Mouse (Mus musculus): ENCODE measurements around the gene Sh2d3c. TPM values are rescaled to one million over a fixed set of nuclear protein-coding genes. Genes with fewer than 3 reads are reported as not detected.

The Sh2d3c gene
- polyA plus RNA-seq, 1 experiment from 2014 or later = 43.5 TPM

DNA sequence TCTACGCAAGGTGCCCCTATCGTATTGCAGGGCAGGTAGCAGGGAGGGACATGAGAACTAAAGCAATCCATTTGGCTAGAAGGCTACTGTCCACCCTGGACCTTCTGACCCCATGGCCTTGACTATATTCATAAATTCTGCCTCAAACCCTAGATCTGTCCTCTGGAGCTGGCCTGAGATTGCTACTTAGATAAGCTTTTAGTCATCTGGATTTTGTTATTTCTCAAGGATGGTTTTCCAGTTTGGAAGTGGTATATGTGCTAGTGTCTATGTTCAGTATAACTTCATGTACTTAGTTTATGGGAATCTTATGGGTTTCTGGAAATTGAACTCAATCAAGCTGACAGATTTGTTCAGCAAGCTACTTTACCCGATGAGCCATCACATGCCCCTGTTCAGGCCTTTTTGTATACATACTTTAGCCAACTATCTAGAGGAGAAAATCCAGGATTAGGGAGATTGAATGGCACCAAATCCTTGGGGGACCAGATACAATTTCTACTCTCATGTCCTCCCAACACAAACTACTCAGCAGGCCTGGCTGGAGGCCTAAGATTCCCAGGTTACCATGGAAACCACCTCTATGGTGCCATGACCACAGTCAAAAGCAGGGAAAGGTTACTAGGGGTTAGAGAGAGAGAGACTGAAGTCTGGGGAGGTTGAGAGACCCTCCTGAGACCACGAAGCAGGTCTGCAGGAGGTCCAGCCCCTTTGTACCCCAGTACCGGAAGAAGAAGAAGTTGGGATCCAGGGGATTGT is 48.7 kb downstream of the Sh2d3c start:
- Histone ChIP-seq H3K4me3 (replicated peaks; ENCODE audit: low read length) (no peak overlapping the region), H3K4me2 (replicated peaks) (no peak overlapping the region), H3K27me3 (ENCODE audit: control insufficient read depth, insufficient read depth, low read length) (no peaks in the 10 kb centered on the region), H3K27ac (no peak overlapping the region), H3K36me3 (replicated peaks; ENCODE audit: control insufficient read depth, insufficient read depth) (no peaks in the 10 kb centered on the region; the same call in 1 of the 2 replicates), H3K9ac (no peak overlapping the region), H3K4me1 (replicated peaks; ENCODE audit: control insufficient read depth, insufficient read depth, low read length) (peaks cover 14% of the 10 kb centered on the region), H3K9me3 (ENCODE audit: control insufficient read depth, low read length) (no peaks in the 10 kb centered on the region)
- DNase-seq (ENCODE audit: low spot score) = no peak
- no peak for ATAC-seq (ENCODE audit: low FRiP score)
- WGBS = 63% methylated on average over 5 of the region's 5 CpGs

DNA sequence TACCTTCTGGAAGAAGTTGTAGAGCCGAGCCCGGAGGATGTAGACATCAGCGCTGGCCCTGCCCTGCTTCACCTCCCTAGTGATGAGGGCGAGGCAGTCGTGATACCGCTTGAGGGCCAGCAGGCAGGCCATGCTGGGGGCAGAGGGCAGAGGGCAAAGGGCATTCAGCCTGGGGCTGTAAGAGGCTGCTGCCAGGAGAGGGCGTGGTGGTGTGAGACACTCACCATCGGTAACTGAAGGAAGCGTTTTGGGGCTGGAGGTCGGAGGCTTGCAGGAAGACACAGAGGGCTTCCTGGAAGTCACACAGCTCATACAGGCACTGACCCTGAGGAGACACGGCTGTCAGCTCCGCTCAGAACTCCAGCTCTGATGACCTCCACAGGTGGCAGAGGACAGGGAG is 51.0 kb downstream of the Sh2d3c start:
- H3K36me3 ChIP-seq (replicated peaks; ENCODE audit: control insufficient read depth, insufficient read depth) = no peaks in the 10 kb centered on the region
- no peaks in the 10 kb centered on the region for H3K9me3 ChIP-seq (ENCODE audit: control insufficient read depth, low read length)
- DNase-seq (ENCODE audit: low spot score) = no peak
- H3K9ac ChIP-seq = no peak overlapping the region
- H3K4me2 ChIP-seq (replicated peaks) = no peak overlapping the region
- H3K4me1 ChIP-seq (replicated peaks; ENCODE audit: control insufficient read depth, insufficient read depth, low read length) = peaks cover 23% of the 10 kb centered on the region
- H3K27me3 ChIP-seq (ENCODE audit: control insufficient read depth, insufficient read depth, low read length) = no peaks in the 10 kb centered on the region
- H3K27ac ChIP-seq = no peak overlapping the region
- 31% methylated on average over 12 of the region's 12 CpGs for WGBS
- H3K4me3 ChIP-seq (replicated peaks; ENCODE audit: low read length) = no peak overlapping the region
- no peak for ATAC-seq (ENCODE audit: low FRiP score)

DNA sequence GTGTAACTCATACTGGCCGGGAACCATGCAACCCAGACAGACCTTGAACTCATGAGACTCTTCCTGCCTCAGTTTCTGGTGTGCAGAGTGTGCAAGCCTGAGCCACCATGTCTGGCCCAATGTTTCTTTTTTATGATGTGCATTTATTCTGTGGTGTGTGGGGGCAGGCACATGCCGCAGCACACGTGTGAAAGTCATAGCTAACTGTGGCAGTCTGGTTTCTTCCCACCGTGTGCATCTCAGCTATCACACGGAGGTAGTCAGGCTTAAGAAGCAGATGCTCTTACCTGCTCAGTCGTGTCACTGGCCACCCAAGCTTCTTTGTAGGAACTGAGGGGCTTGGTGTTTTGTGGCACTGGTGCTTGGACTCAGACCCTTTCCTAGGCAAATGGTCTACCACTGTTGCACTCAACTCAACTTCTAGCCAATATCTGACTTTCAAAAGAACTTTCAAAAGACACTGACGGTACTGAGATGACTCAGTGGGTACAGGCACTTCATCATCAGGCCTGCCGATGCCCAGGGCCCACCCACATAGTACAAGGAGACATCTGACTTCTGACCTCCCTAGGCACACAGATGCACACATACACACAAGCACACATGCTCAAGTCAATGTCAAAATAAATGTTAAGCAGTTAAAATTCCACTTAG is 51.9 kb downstream of the Sh2d3c start:
- ATAC-seq (ENCODE audit: low FRiP score) (no peak), DNase-seq (ENCODE audit: low spot score) (no peak)
- H3K4me3 ChIP-seq (replicated peaks; ENCODE audit: low read length) = no peak overlapping the region
- H3K4me2 ChIP-seq (replicated peaks) = no peak overlapping the region
- H3K4me1 ChIP-seq (replicated peaks; ENCODE audit: control insufficient read depth, insufficient read depth, low read length) = peaks cover 16% of the 10 kb centered on the region
- H3K27me3 ChIP-seq (ENCODE audit: control insufficient read depth, insufficient read depth, low read length) = no peaks in the 10 kb centered on the region
- no peaks in the 10 kb centered on the region for H3K36me3 ChIP-seq (replicated peaks; ENCODE audit: control insufficient read depth, insufficient read depth)
- no peak overlapping the region for H3K9ac ChIP-seq
- no peak overlapping the region for H3K27ac ChIP-seq
- no peaks in the 10 kb centered on the region for H3K9me3 ChIP-seq (ENCODE audit: control insufficient read depth, low read length)
- WGBS = 87% methylated on average over 8 of the region's 8 CpGs

DNA sequence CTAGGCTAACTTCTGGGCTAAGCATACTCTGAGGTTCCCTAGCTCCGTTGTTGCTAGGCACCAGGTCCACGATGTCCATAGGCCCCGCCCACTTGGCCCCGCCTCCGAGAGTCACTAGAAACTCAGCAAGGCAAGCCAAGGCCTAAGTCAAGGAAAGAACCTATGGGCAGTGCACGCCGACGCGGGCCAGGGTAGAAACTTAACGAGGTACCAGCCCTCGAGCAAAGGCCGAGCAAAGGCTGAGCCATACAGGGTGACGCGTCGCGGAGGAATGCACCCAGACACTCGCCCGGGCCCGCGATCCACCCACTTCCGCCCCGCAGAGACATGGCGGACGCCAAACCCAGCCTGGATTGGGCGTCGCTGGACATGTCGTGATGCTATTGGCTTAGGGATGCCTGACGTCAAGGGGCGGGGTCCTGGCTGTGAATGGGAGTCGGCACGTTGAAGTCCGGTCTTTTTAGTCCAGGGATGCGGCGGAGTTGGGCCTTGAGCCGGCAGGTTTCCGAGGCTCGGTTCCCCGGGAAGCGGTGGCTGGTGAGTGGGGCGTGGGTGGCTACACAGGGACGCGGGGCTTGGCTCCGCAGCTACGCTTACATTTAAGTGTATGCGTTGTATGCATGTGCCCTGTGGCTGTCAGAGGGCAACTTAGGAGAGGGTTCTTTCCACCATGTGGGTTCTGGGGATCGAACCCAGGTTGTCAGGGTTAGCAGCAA is 54.7 kb downstream of the Sh2d3c start, which contains the start of the genes Ttc16 and Ptrh1:
Ttc16 (minus strand) TSS at position 275 of the 716 bp plus-strand sequence.
Ptrh1 (plus strand) TSS at position 428 of the 716 bp plus-strand sequence.
- Histone ChIP-seq H3K36me3 (replicated peaks; ENCODE audit: control insufficient read depth, insufficient read depth) (no peaks in the 10 kb centered on the region), H3K27me3 (ENCODE audit: control insufficient read depth, insufficient read depth, low read length) (no peaks in the 10 kb centered on the region), H3K4me1 (replicated peaks; ENCODE audit: control insufficient read depth, insufficient read depth, low read length) (peaks cover 12% of the 10 kb centered on the region), H3K9ac (peak within 1 kb of the TSS; percentile 49), H3K4me3 (replicated peaks; ENCODE audit: low read length) (peak within 1 kb of the TSS; percentile 45), H3K4me2 (replicated peaks) (peak within 1 kb of the TSS; percentile 62), H3K9me3 (ENCODE audit: control insufficient read depth, low read length) (no peaks in the 10 kb centered on the region), H3K27ac (peak within 1 kb of the TSS; percentile 22; the same call in 1 of the 2 replicates)
- under 1% methylated on average over 46 of the region's 46 CpGs for WGBS
- DNase-seq (ENCODE audit: low spot score) = peak; percentile 96
- ATAC-seq (ENCODE audit: low FRiP score) = peak; percentile 98

DNA sequence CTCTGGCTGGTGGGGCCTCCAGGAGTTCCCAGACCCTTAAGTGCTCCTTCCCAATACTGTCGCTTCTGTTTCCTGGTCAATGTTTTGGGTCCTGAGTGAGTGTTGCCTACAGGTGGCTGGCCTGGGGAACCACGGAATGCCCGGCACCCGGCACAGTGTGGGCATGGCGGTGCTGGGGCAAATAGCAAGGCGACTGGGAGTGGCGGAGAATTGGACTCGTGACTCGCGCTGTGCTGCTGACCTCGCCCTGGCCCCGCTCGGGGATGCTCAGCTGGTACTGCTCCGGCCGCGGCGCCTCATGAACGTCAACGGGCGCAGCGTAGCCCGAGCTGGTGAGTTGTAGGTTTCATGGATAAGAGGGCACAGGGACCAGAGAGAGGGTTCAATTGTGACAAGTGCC is 55.3 kb downstream of the Sh2d3c start:
- no peaks in the 10 kb centered on the region for H3K27me3 ChIP-seq (ENCODE audit: control insufficient read depth, insufficient read depth, low read length)
- no peaks in the 10 kb centered on the region for H3K36me3 ChIP-seq (replicated peaks; ENCODE audit: control insufficient read depth, insufficient read depth)
- H3K4me1 ChIP-seq (replicated peaks; ENCODE audit: control insufficient read depth, insufficient read depth, low read length) = peaks cover 12% of the 10 kb centered on the region
- H3K27ac ChIP-seq = no peak overlapping the region
- peak overlapping the region; percentile 45 for H3K4me3 ChIP-seq (replicated peaks; ENCODE audit: low read length)
- DNase-seq (ENCODE audit: low spot score) (no peak), ATAC-seq (ENCODE audit: low FRiP score) (no peak)
- no peaks in the 10 kb centered on the region for H3K9me3 ChIP-seq (ENCODE audit: control insufficient read depth, low read length)
- H3K4me2 ChIP-seq (replicated peaks) = peak overlapping the region; percentile 62
- peak overlapping the region; percentile 49 for H3K9ac ChIP-seq
- 22% methylated on average over 22 of the region's 22 CpGs for WGBS

DNA sequence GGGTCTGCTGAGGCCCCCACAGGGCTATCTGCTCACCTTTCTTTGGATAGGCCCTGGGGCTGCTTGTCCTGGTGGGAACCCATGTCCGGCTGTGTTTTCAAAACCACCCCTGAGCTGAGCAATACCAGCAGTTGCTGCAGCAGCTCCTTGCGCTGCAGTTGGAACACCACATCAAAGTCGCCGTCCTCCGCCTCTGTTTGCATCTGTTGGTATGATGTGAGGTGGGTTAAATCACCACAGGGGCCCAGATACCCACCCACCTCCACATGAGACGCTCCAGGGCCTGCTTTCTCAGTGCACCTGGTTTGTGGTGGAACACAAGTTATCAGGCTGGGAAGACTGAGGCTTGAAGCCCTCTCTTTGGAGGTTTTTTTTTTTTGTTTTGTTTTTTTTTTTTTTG is 57.2 kb downstream of the Sh2d3c start:
- Histone ChIP-seq H3K9ac (no peak overlapping the region), H3K4me2 (replicated peaks) (no peak overlapping the region), H3K27ac (no peak overlapping the region), H3K4me1 (replicated peaks; ENCODE audit: control insufficient read depth, insufficient read depth, low read length) (peaks cover 12% of the 10 kb centered on the region), H3K4me3 (replicated peaks; ENCODE audit: low read length) (no peak overlapping the region), H3K9me3 (ENCODE audit: control insufficient read depth, low read length) (no peaks in the 10 kb centered on the region), H3K27me3 (ENCODE audit: control insufficient read depth, insufficient read depth, low read length) (no peaks in the 10 kb centered on the region), H3K36me3 (replicated peaks; ENCODE audit: control insufficient read depth, insufficient read depth) (no peaks in the 10 kb centered on the region)
- 93% methylated on average over 6 of the region's 6 CpGs for WGBS
- ATAC-seq (ENCODE audit: low FRiP score) (no peak), DNase-seq (ENCODE audit: low spot score) (no peak)

DNA sequence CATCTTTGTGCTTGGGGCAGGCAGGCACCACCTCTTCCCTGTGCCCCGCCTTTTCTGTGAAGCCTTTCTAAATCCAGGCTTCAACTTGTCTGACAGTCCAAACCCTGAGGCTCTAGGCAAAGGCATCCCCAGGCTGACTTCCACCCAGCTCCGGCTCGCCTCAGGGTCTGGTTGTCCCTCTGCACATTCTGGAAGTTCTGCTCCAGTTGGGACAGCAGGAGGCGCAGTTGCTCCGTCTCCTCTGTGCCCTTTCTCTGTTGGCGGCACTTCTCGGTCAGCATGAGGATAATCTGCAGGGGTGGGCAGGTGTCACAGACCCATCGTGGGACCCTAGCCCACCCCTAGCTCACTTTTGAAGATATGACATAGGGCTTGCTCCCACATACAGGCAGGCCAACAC is 58.3 kb downstream of the Sh2d3c start:
- Histone ChIP-seq H3K27ac (no peak overlapping the region), H3K4me1 (replicated peaks; ENCODE audit: control insufficient read depth, insufficient read depth, low read length) (peaks cover 12% of the 10 kb centered on the region), H3K36me3 (replicated peaks; ENCODE audit: control insufficient read depth, insufficient read depth) (no peaks in the 10 kb centered on the region), H3K4me2 (replicated peaks) (no peak overlapping the region), H3K9ac (no peak overlapping the region), H3K9me3 (ENCODE audit: control insufficient read depth, low read length) (no peaks in the 10 kb centered on the region), H3K4me3 (replicated peaks; ENCODE audit: low read length) (no peak overlapping the region), H3K27me3 (ENCODE audit: control insufficient read depth, insufficient read depth, low read length) (no peaks in the 10 kb centered on the region)
- ATAC-seq (ENCODE audit: low FRiP score) (no peak), DNase-seq (ENCODE audit: low spot score) (peak; percentile 52)
- WGBS = 17% methylated on average over 8 of the region's 8 CpGs

DNA sequence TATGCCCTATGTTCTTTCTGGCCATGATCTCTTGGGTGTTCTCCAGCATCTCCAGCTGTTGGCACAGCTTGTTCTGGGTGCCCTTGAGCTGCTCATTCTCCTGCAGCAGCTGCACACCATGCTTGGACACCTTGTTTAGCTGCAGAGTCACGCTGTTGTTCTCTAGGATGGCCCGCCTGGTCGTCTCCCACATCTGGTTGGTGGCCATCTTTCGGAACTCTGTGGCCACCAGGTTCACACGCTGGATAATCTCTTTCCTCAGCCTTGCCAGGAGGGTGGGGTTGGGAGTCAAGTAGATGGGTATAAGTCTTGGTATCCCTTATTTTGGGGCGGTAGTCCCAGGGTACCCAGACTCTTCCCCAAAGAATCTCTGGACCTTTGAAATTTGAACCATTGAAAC is 58.9 kb downstream of the Sh2d3c start:
- peaks cover 12% of the 10 kb centered on the region for H3K4me1 ChIP-seq (replicated peaks; ENCODE audit: control insufficient read depth, insufficient read depth, low read length)
- H3K27ac ChIP-seq = no peak overlapping the region
- DNase-seq (ENCODE audit: low spot score) (no peak), ATAC-seq (ENCODE audit: low FRiP score) (no peak)
- WGBS = 89% methylated on average over 6 of the region's 6 CpGs
- no peaks in the 10 kb centered on the region for H3K27me3 ChIP-seq (ENCODE audit: control insufficient read depth, insufficient read depth, low read length)
- H3K9me3 ChIP-seq (ENCODE audit: control insufficient read depth, low read length) = no peaks in the 10 kb centered on the region
- no peak overlapping the region for H3K4me2 ChIP-seq (replicated peaks)
- no peak overlapping the region for H3K4me3 ChIP-seq (replicated peaks; ENCODE audit: low read length)
- H3K9ac ChIP-seq = no peak overlapping the region
- H3K36me3 ChIP-seq (replicated peaks; ENCODE audit: control insufficient read depth, insufficient read depth) = no peaks in the 10 kb centered on the region

DNA sequence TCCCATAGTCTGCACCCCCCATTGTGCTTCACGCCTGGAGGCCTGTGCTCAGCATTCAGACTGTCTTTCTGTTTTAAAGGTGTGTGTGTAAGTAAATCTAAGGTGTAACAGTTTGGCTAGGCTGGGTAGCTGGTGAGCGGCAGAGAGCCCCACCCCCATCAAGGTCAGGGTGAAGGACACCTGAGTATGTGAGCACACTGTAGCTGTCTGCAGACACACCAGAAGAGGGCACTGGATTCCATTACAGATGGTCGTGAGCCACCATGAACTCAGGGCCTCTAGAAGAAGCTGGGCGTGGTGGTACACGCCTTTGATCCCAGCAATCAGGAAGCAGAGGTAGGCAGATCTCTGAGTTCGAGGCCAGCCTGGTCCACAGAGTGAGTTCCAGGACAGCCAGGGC is 60.9 kb downstream of the Sh2d3c start:
- no peak overlapping the region for H3K9ac ChIP-seq
- no peaks in the 10 kb centered on the region for H3K9me3 ChIP-seq (ENCODE audit: control insufficient read depth, low read length)
- H3K27me3 ChIP-seq (ENCODE audit: control insufficient read depth, insufficient read depth, low read length) = no peaks in the 10 kb centered on the region
- ATAC-seq (ENCODE audit: low FRiP score) (no peak), DNase-seq (ENCODE audit: low spot score) (no peak)
- no peaks in the 10 kb centered on the region for H3K36me3 ChIP-seq (replicated peaks; ENCODE audit: control insufficient read depth, insufficient read depth)
- no peak overlapping the region for H3K4me2 ChIP-seq (replicated peaks)
- no peaks in the 10 kb centered on the region; the same call in 1 of the 2 replicates for H3K4me1 ChIP-seq (replicated peaks; ENCODE audit: control insufficient read depth, insufficient read depth, low read length)
- no peak overlapping the region for H3K27ac ChIP-seq
- H3K4me3 ChIP-seq (replicated peaks; ENCODE audit: low read length) = no peak overlapping the region
- whole genome bisulfite sequencing = 84% methylated on average over 6 of the region's 6 CpGs
